Mouse (Mus musculus): ENCODE measurements at regions not wholly inside any gene's neighbourhood (a gene's known extent, or its start where the extent isn't known, plus 50 kb on each side); places are given as distances from the start of the nearest gene placed in this dataset.
A peak's percentile ranks its signal among the peaks of the same experiment; 100 is the strongest.
"Not testable (repeated sequence)": the region's sequence is repeated elsewhere in the genome, so short reads cannot be mapped to it uniquely, and the experiment has no call there.

- TF ChIP-seq CTCF (IDR thresholded peaks at IDR 0.05), result no peak
- no peak overlapping the region for H3K4me3 ChIP-seq
- DNase-seq (ENCODE audit: extremely low spot score in 1 of 2, low spot score in 2 of 2), result no peak
- no peak overlapping the region for H3K27ac ChIP-seq
- intact Hi-C loops (cut with DNase I), result no loop called here
Measured at GRCm38 (mm10) chr13:80695549-80696150, 187.5 kb upstream of the Arrdc3 start.

DNA sequence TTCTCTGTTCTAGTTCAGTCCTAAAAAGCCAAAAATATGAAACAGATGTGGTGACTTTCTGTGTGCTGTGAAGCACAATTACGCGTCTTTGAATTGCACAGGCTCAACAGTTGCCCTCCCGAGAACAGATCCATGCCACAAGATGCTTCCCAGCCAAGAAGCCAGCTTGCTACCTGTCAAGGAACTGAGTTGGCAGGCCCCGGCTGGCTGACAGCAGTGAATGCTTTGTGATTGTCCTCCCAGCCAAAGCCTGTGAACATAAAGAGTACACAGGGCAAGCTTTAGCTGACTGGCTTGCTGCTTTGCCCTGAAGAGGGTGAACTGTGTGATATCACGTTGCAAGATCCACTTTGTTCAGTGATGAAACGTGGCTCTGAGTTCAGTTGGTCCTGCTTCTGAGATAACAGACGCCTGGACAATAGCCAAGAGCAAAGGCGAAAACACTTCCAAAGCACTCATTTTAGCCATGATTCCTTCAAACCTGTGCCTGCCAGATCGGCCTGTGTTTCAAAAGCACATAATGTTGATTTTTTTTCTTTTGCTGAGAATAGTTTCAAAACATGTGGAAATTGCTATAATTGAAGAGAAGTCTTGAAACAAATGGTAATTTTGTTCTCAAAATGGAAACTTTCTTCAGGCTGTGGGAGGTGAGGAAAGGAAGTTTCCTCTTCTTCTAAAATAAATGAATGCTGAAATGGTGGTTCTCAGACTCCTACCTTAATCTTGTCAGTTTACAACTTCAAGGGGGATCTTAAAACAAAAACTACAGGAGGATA lies 173.5 kb upstream of the Arrdc3 start:
- H3K27ac ChIP-seq, result no peak overlapping the region
- intact Hi-C loops (cut with DNase I), result no loop called here
- DNase-seq (ENCODE audit: extremely low spot score in 1 of 2, low spot score in 2 of 2), result peak; percentile 14 to 17
- H3K4me3 ChIP-seq, result no peak overlapping the region
- TF ChIP-seq CTCF (IDR thresholded peaks at IDR 0.05), result no peak

GRCm38 (mm10) chr13:80719313-80719712 lies 163.9 kb upstream of the Arrdc3 start:
- intact Hi-C loops (cut with DNase I), result loop anchor here (5.0 kb wide), 1 partner anchor 77 kb away; no protein-coding TSS in a partner anchor
- no peak for DNase-seq (ENCODE audit: extremely low spot score in 1 of 2, low spot score in 2 of 2)
- TF ChIP-seq CTCF (IDR thresholded peaks at IDR 0.05), result no peak
- H3K27ac ChIP-seq, result no peak overlapping the region
- no peak overlapping the region for H3K4me3 ChIP-seq

DNA sequence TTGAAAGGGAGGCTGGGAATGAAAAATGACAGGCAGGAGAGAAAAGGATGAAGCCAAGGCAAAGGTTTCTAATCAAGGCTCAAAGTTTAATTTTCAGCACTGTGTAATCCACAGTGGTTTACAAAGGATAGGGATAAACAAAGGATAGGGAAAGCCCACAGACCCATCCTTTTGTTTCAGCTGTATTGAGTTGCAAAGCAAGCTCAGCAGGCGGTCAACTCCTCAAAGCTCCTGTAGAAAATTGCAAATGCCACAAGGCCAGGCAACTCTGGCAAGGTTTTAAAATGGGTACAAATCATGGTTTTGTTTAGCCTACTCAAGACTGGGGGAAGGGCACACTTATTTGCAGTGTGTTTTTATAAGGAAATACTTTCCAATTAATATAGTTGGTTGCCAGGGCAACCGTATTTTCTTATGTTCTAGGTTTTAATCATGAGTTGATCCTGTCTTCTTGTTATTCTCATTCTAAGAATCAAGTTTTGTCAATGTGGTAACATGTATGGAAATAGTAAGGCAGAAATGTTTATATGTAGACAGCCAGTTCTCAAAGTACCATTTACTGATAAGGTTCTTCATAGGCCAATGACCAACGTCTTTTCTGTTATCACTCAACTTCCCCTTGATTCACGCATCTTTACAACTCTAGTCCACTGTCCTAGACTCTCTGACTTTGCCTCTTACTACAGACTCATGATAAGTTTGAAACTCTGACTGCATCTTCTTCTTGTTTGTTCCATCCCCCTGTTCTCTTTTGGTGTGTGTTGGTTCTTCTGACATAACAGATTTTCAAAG lies 159.8 kb upstream of the Arrdc3 start:
- intact Hi-C loops (cut with DNase I), result no loop called here
- no peak for TF ChIP-seq CTCF (IDR thresholded peaks at IDR 0.05)
- DNase-seq (ENCODE audit: extremely low spot score in 1 of 2, low spot score in 2 of 2), result no peak
- no peak overlapping the region for H3K4me3 ChIP-seq
- no peak overlapping the region for H3K27ac ChIP-seq

- DNase-seq (ENCODE audit: extremely low spot score in 1 of 2, low spot score in 2 of 2), result no peak
- no peak for TF ChIP-seq CTCF (IDR thresholded peaks at IDR 0.05)
- Histone ChIP-seq H3K27ac (no peak overlapping the region), H3K4me3 (no peak overlapping the region)
- intact Hi-C loops (cut with DNase I), result no loop called here
Measured at GRCm38 (mm10) chr13:80729202-80729601, 154.0 kb upstream of the Arrdc3 start.

DNA sequence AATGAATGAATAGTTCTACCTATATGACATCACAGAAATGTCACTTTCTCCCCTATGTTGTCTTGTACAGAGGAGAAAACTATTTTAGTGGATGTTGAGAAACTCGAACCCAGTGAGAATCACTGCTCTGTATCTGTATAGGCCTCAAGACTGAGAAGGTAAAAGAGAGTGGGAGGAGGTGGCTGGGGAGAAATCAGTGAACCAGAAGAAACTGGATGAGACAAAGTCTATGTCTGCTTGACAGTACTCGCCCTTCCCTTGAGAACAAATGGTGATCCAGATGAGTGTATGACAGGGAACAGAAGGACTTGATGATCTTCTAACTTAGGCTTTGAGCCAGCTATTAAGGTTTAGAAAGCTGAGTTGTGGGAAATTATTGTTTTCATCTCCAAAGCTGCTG lies 137.2 kb upstream of the Arrdc3 start:
- no peak overlapping the region for H3K27ac ChIP-seq
- intact Hi-C loops (cut with DNase I), result loop anchor here (5.0 kb wide), 1 partner anchor 134 kb away; no protein-coding TSS in a partner anchor
- no peak for DNase-seq (ENCODE audit: extremely low spot score in 1 of 2, low spot score in 2 of 2)

GRCm38 (mm10) chr13:80747022-80747421 lies 136.2 kb upstream of the Arrdc3 start:
- intact Hi-C loops (cut with DNase I), result loop anchor here (5.0 kb wide), 1 partner anchor 135 kb away; no protein-coding TSS in a partner anchor
- not testable (repeated sequence) for H3K27ac ChIP-seq; DNase-seq (ENCODE audit: extremely low spot score in 1 of 2, low spot score in 2 of 2); H3K4me3 ChIP-seq
- peak; percentile 52 for TF ChIP-seq CTCF (IDR thresholded peaks at IDR 0.05)

More for the DNA sequence above, 137.2 kb upstream of the Arrdc3 start:
- H3K4me3 ChIP-seq, result no peak overlapping the region
- TF ChIP-seq CTCF (IDR thresholded peaks at IDR 0.05), result no peak
